ENCODE assay signal across 10 mouse cellular contexts in the genomic region with DNA sequence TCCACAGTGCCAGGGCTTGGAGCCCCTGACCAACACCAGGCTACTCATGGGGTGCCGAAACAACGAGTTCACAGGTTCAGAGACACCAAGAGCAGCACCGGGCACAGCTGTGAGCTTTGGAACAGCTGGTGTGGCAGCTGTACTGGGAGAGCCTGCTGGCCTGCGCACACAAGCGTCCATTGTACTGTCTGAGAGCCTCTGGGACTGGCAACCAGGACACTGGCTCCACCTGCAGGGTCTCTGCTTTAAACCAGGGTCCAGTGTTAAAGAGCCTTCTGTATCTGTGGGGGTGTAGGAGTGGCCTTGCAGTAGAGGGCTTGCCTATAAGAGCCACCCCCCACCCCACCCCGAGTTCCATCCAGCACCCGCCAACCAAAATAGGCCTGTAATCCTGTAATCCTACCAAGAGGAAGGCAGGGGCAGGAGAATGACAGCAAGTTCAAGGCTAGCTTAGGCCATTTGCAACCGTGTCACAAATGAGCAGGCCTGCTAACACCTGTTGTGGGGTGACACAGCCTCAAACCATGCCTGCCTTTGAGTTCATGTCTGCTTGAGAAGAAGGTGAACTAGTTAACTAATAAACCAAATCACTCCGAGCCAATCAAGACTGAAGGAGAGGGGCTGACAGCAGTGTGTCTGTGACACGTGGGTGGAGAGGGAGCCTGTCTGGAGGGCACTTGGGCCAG. TPM values are rescaled to one million over a fixed set of nuclear protein-coding genes. Genes with fewer than 3 reads are reported as not detected.
DNase-seq lines count a peak whose midpoint lies in the region; ATAC-seq and TF ChIP-seq lines count a peak whose summit lies in the region.
"Had no signal": no experiment of that assay in that cellular context is flagged by ENCODE, and none has a peak within 500 bp of the region (broad histone marks: within the 10 kb centered on the region; RNA-seq: fewer than 3 reads in every experiment).

No protein-coding gene starts in this region.

- peaks cover 5% of the 10 kb centered on the region for H3K4me1 ChIP-seq in embryonic facial prominence, embryonic 14.5 days (ENCODE audit: control insufficient read depth, insufficient read depth, low read length)
- H3K4me1 ChIP-seq in midbrain, embryonic 13.5 days (replicated peaks): peaks cover 43% of the 10 kb centered on the region
- no peaks in the 10 kb centered on the region for H3K4me1 ChIP-seq in lung, adult 2 months (ENCODE audit: control insufficient read depth, insufficient read depth, low read length)
- H3K4me1 ChIP-seq: liver, embryonic 15.5 days had no signal

- H3K4me3 ChIP-seq in embryonic facial prominence, embryonic 14.5 days (ENCODE audit: low read depth, low read length): no peak overlapping the region
- H3K4me3 ChIP-seq in midbrain, embryonic 13.5 days (replicated peaks): no peak overlapping the region
- H3K4me3 ChIP-seq in lung, adult 2 months (replicated peaks; ENCODE audit: extremely low read depth, low read depth, low read length): no peak overlapping the region
- H3K4me3 ChIP-seq: liver, embryonic 15.5 days had no signal

- no peak overlapping the region for H3K4me2 ChIP-seq in embryonic facial prominence, embryonic 14.5 days (ENCODE audit: low read depth, low read length)
- H3K4me2 ChIP-seq in midbrain, embryonic 13.5 days (replicated peaks): no peak overlapping the region
- H3K4me2 ChIP-seq: liver, embryonic 15.5 days had no signal

- no peaks in the 10 kb centered on the region for H3K9me3 ChIP-seq in embryonic facial prominence, embryonic 14.5 days (ENCODE audit: control insufficient read depth, low read length)
- H3K9me3 ChIP-seq in midbrain, embryonic 13.5 days: no peaks in the 10 kb centered on the region
- H3K9me3 ChIP-seq: liver, embryonic 15.5 days had no signal

- 38% methylated on average over 10 of the region's 10 CpGs for WGBS in embryonic facial prominence, embryonic 14.5 days
- WGBS in midbrain, embryonic 13.5 days: 48% methylated on average over 10 of the region's 10 CpGs
- WGBS in lung, adult 2 months: 63% methylated on average over 10 of the region's 10 CpGs

- peak; percentile 34 for DNase-seq in cerebellum, adult 11 months
- no peak for DNase-seq in cerebellum, postnatal 4 days (ENCODE audit: low spot score in 2 of 2)
- DNase-seq in layer of hippocampus, adult 11-12 months (ENCODE audit: low spot score): peak; percentile 70
- DNase-seq in layer of hippocampus, adult 8-10 months (ENCODE audit: low spot score in 2 of 2): no peak
- DNase-seq in embryonic facial prominence, embryonic 14.5 days (ENCODE audit: low spot score): peak; percentile 82
- DNase-seq in lung, adult 2 months: no peak
- DNase-seq: adrenal gland, adult 2 months had no signal

- no peak for TF ChIP-seq POLR2A in lung, adult 2 months (IDR thresholded peaks at IDR 0.05; ENCODE audit: borderline replicate concordance, extremely low read depth, low read depth, low read length)

- H3K27ac ChIP-seq in embryonic facial prominence, embryonic 14.5 days (replicated peaks; ENCODE audit: low read depth, low read length): 0 out of 2 replicates have a peak overlapping the region, but pooled peaks have one; percentile 24
- no peak overlapping the region for H3K27ac ChIP-seq in midbrain, embryonic 13.5 days
- H3K27ac ChIP-seq: liver, embryonic 15.5 days had no signal

- H3K27me3 ChIP-seq in embryonic facial prominence, embryonic 14.5 days (replicated peaks; ENCODE audit: control insufficient read depth, insufficient read depth, low read length): no peaks in the 10 kb centered on the region
- 0 out of 2 replicates have a peak, but pooled peaks cover 4% of the 10 kb centered on the region for H3K27me3 ChIP-seq in midbrain, embryonic 13.5 days

- no peak for TF ChIP-seq CTCF in lung, adult 2 months (IDR thresholded peaks at IDR 0.05; ENCODE audit: insufficient read depth, low read length)

- no peak overlapping the region for H3K9ac ChIP-seq in embryonic facial prominence, embryonic 14.5 days (ENCODE audit: low read depth, low read length)
- no peak overlapping the region; the same call in 1 of the 2 replicates for H3K9ac ChIP-seq in midbrain, embryonic 13.5 days (replicated peaks)
- H3K9ac ChIP-seq: liver, embryonic 15.5 days had no signal

- peaks cover 15% of the 10 kb centered on the region for H3K36me3 ChIP-seq in embryonic facial prominence, embryonic 14.5 days (ENCODE audit: control insufficient read depth, insufficient read depth, low read length)
- H3K36me3 ChIP-seq in midbrain, embryonic 13.5 days: peaks cover 14% of the 10 kb centered on the region
- H3K36me3 ChIP-seq: liver, embryonic 15.5 days had no signal

- ATAC-seq in embryonic facial prominence, embryonic 14.5 days (ENCODE audit: low read depth): peak; percentile 80
- ATAC-seq in midbrain, embryonic 13.5 days: 0 out of 2 replicates have a peak, but pooled peaks have one; percentile 3
- ATAC-seq in megakaryocyte-erythroid progenitor cell, adult 5-6 weeks (replicated peaks; ENCODE audit: low FRiP score, low TSS enrichment, poor library complexity, severe bottlenecking): no peak

RNA-seq across cellular contexts. Expression of gene Clip3, which starts 1.7 kb away (rescaled TPM):
- total RNA-seq in layer of hippocampus, adult 8-10 months (2022): 100 to 1,000 TPM; 351 to 448 (median 412) TPM
- 51.8 and 58.1 TPM in 2 replicates for polyA plus RNA-seq in embryonic facial prominence, embryonic 14.5 days (2014; fragmentation: Nextera tagmentation; extraction: Ambion mirVana)
- 92.0 and 99.2 TPM in 2 replicates for polyA plus RNA-seq in midbrain, embryonic 13.5 days (2015; fragmentation: Nextera tagmentation; extraction: Ambion mirVana)
- total RNA-seq in megakaryocyte-erythroid progenitor cell, adult 5-6 weeks (2014; fragmentation: Nextera tagmentation): not detected in 2 replicates
- not detected in 2 replicates for total RNA-seq in megakaryocyte-erythroid progenitor cell, adult 5-6 weeks (2017)
- 7.7 and 7.9 TPM in 2 replicates for polyA plus RNA-seq in lung, adult 2 months (2012; rRNA removed)

RNA-seq across cellular contexts. Expression of gene Wdr62, which starts 9.6 kb away (rescaled TPM):
- total RNA-seq in layer of hippocampus, adult 8-10 months (2022): 1 to 10 TPM; 1.1 to 3.4 (median 2.4) TPM
- polyA plus RNA-seq in embryonic facial prominence, embryonic 14.5 days (2014; fragmentation: Nextera tagmentation; extraction: Ambion mirVana): 7.5 and 7.7 TPM in 2 replicates
- 5.9 and 6.4 TPM in 2 replicates for polyA plus RNA-seq in midbrain, embryonic 13.5 days (2015; fragmentation: Nextera tagmentation; extraction: Ambion mirVana)
- 31.0 and 31.8 TPM in 2 replicates for total RNA-seq in megakaryocyte-erythroid progenitor cell, adult 5-6 weeks (2014; fragmentation: Nextera tagmentation)
- total RNA-seq in megakaryocyte-erythroid progenitor cell, adult 5-6 weeks (2017): 5.1 and 5.5 TPM in 2 replicates
- 15.9 and 24.9 TPM in 2 replicates for polyA plus RNA-seq in lung, adult 2 months (2012; rRNA removed)

RNA-seq across cellular contexts. Expression of gene Thap8, which starts 10.0 kb away (rescaled TPM):
- total RNA-seq in layer of hippocampus, adult 8-10 months (2022): under 1 TPM in 2 of 4 experiments, not detected in 2; 0.41 to 0.77 TPM
- 0.22 and 0.28 TPM in 2 replicates for polyA plus RNA-seq in embryonic facial prominence, embryonic 14.5 days (2014; fragmentation: Nextera tagmentation; extraction: Ambion mirVana)
- 0.68 and 0.79 TPM in 2 replicates for polyA plus RNA-seq in midbrain, embryonic 13.5 days (2015; fragmentation: Nextera tagmentation; extraction: Ambion mirVana)
- total RNA-seq in megakaryocyte-erythroid progenitor cell, adult 5-6 weeks (2014; fragmentation: Nextera tagmentation): not detected in 2 replicates
- 1.6 TPM in 1 of 2 replicates, not detected in the other for total RNA-seq in megakaryocyte-erythroid progenitor cell, adult 5-6 weeks (2017)
- polyA plus RNA-seq in lung, adult 2 months (2012; rRNA removed): 0.21 and 0.55 TPM in 2 replicates
- total RNA-seq: adrenal gland, adult 2 months had no signal

RNA-seq across cellular contexts. Expression of gene Alkbh6, which starts 18.7 kb away (rescaled TPM):
- 10 to 100 TPM; 52.8 to 69.5 (median 65.3) TPM for total RNA-seq in layer of hippocampus, adult 8-10 months (2022)
- polyA plus RNA-seq in embryonic facial prominence, embryonic 14.5 days (2014; fragmentation: Nextera tagmentation; extraction: Ambion mirVana): 69.4 and 72.3 TPM in 2 replicates
- polyA plus RNA-seq in midbrain, embryonic 13.5 days (2015; fragmentation: Nextera tagmentation; extraction: Ambion mirVana): 128 and 132 TPM in 2 replicates
- total RNA-seq in megakaryocyte-erythroid progenitor cell, adult 5-6 weeks (2014; fragmentation: Nextera tagmentation): 12.7 and 35.5 TPM in 2 replicates
- 26.5 and 28.8 TPM in 2 replicates for total RNA-seq in megakaryocyte-erythroid progenitor cell, adult 5-6 weeks (2017)
- 141 and 163 TPM in 2 replicates for polyA plus RNA-seq in lung, adult 2 months (2012; rRNA removed)

RNA-seq across cellular contexts. Expression of gene Syne4, which starts 24.8 kb away (rescaled TPM):
- total RNA-seq in layer of hippocampus, adult 8-10 months (2022): 10 to 100 TPM in 3 of 4 experiments, 1 to 10 TPM in 1; 9.6 to 21.2 (median 15.0) TPM
- polyA plus RNA-seq in embryonic facial prominence, embryonic 14.5 days (2014; fragmentation: Nextera tagmentation; extraction: Ambion mirVana): 25.4 and 35.4 TPM in 2 replicates
- polyA plus RNA-seq in midbrain, embryonic 13.5 days (2015; fragmentation: Nextera tagmentation; extraction: Ambion mirVana): 10.8 and 11.7 TPM in 2 replicates
- 2.9 TPM in 1 of 2 replicates, not detected in the other for total RNA-seq in megakaryocyte-erythroid progenitor cell, adult 5-6 weeks (2014; fragmentation: Nextera tagmentation)
- total RNA-seq in megakaryocyte-erythroid progenitor cell, adult 5-6 weeks (2017): not detected in 2 replicates
- 14.5 and 21.5 TPM in 2 replicates for polyA plus RNA-seq in lung, adult 2 months (2012; rRNA removed)

Comparison
In these comparisons a context has a peak if more than half of its experiments do, and no peak if none do; other contexts are left out.
1. DNase-seq: peak in cerebellum, adult 11 months (single experiment), layer of hippocampus, adult 11-12 months (single experiment) and embryonic facial prominence, embryonic 14.5 days (single experiment); none in cerebellum, postnatal 4 days (0 of 2), layer of hippocampus, adult 8-10 months (0 of 2) and lung, adult 2 months (single experiment).